Mouse (Mus musculus): ENCODE data around the gene Serpina1c. TPM values are rescaled to one million over a fixed set of nuclear protein-coding genes. Genes with fewer than 3 reads are reported as not detected.
"Not testable (repeated sequence)": the region's sequence is repeated elsewhere in the genome, so short reads cannot be mapped to it uniquely, and the experiment has no call there.

Gene Serpina1c
- total and polyA plus RNA-seq, 3 experiments: 0.14 TPM; not detected in 2

- WGBS: 44% methylated on average over 3 of the region's 3 CpGs
- no peak overlapping the region for H3K9ac ChIP-seq (ENCODE audit: low read depth, low read length)
- no peaks in the 10 kb centered on the region for H3K27me3 ChIP-seq (ENCODE audit: control insufficient read depth, insufficient read depth, low read length)
- no peak overlapping the region for H3K4me3 ChIP-seq
- no peak for TF ChIP-seq CTCF (IDR thresholded peaks at IDR 0.05)
- TF ChIP-seq EP300 (IDR thresholded peaks at IDR 0.05; ENCODE audit: insufficient read depth, low read depth, low read length): no peak
- no peak for TF ChIP-seq POLR2A (IDR thresholded peaks at IDR 0.05; ENCODE audit: insufficient read depth, low read depth, low read length)
- H3K36me3 ChIP-seq (ENCODE audit: control insufficient read depth, insufficient read depth, low read length): no peaks in the 10 kb centered on the region
- no peak overlapping the region for H3K27ac ChIP-seq
- intact Hi-C loops (cut with DNase I): no loop called here
- no peaks in the 10 kb centered on the region for H3K4me1 ChIP-seq (ENCODE audit: control insufficient read depth, insufficient read depth, low read length)
- no peak for DNase-seq
- H3K79me2 ChIP-seq (replicated peaks; ENCODE audit: control insufficient read depth, insufficient read depth, low read length): no peaks in the 10 kb centered on the region
These were observed 43.7 kb downstream of the Serpina1c start for GRCm38 (mm10) chr12:103860976-103861375.

- H3K27me3 ChIP-seq (ENCODE audit: control insufficient read depth, insufficient read depth, low read length); H3K36me3 ChIP-seq (ENCODE audit: control insufficient read depth, insufficient read depth, low read length); H3K4me3 ChIP-seq; H3K27ac ChIP-seq; H3K79me2 ChIP-seq (replicated peaks; ENCODE audit: control insufficient read depth, insufficient read depth, low read length); DNase-seq; intact Hi-C loops (cut with DNase I); H3K9ac ChIP-seq (ENCODE audit: low read depth, low read length); H3K4me1 ChIP-seq (ENCODE audit: control insufficient read depth, insufficient read depth, low read length): not testable (repeated sequence)
- 54% methylated on average over 3 of the region's 4 CpGs for WGBS
These were observed 44.1 kb downstream of the Serpina1c start for GRCm38 (mm10) chr12:103860571-103860970.

- not testable (repeated sequence) for DNase-seq
- WGBS: 54% methylated on average over 3 of the region's 3 CpGs
These were observed 45.1 kb downstream of the Serpina1c start for GRCm38 (mm10) chr12:103859584-103859983.

GRCm38 (mm10) chr12:103853032-103853431 is 51.7 kb downstream of the Serpina1c start:
- intact Hi-C loops (cut with DNase I); H3K4me3 ChIP-seq; H3K4me1 ChIP-seq (ENCODE audit: control insufficient read depth, insufficient read depth, low read length); H3K27me3 ChIP-seq (ENCODE audit: control insufficient read depth, insufficient read depth, low read length); H3K36me3 ChIP-seq (ENCODE audit: control insufficient read depth, insufficient read depth, low read length); H3K27ac ChIP-seq; DNase-seq; H3K79me2 ChIP-seq (replicated peaks; ENCODE audit: control insufficient read depth, insufficient read depth, low read length); H3K9ac ChIP-seq (ENCODE audit: low read depth, low read length): not testable (repeated sequence)
- 63% methylated on average over 2 of the region's 2 CpGs for WGBS

More at GRCm38 (mm10) chr12:103859584-103859983, 45.1 kb downstream of the Serpina1c start:
- H3K27me3 ChIP-seq (ENCODE audit: control insufficient read depth, insufficient read depth, low read length); H3K27ac ChIP-seq; intact Hi-C loops (cut with DNase I); H3K4me1 ChIP-seq (ENCODE audit: control insufficient read depth, insufficient read depth, low read length); H3K4me3 ChIP-seq; H3K9ac ChIP-seq (ENCODE audit: low read depth, low read length); H3K36me3 ChIP-seq (ENCODE audit: control insufficient read depth, insufficient read depth, low read length); H3K79me2 ChIP-seq (replicated peaks; ENCODE audit: control insufficient read depth, insufficient read depth, low read length): not testable (repeated sequence)

Other genes with a start within 250 kb of the Serpina1c start
- not detected for gene Serpina6, start 247.7 kb downstream of the Serpina1c start, total RNA-seq (2021)
- 0.12 TPM in 1 of 2 replicates, not detected in the other for gene Serpina6, start 247.7 kb downstream of the Serpina1c start, polyA plus RNA-seq (2012; rRNA removed)
- gene Serpina16, start 228.7 kb downstream of the Serpina1c start, total RNA-seq (2021): not detected
- not detected in 2 replicates for gene Serpina16, start 228.7 kb downstream of the Serpina1c start, polyA plus RNA-seq (2012; rRNA removed)
- not detected for gene Serpina1f, start 209.4 kb downstream of the Serpina1c start, total RNA-seq (2021)
- not detected in 2 replicates for gene Serpina1f, start 209.4 kb downstream of the Serpina1c start, polyA plus RNA-seq (2012; rRNA removed)
- under 1 TPM; 0.18 to 0.20 TPM for gene Serpina1d, start 131.3 kb downstream of the Serpina1c start, total RNA-seq (2021)
- gene Serpina1d, start 131.3 kb downstream of the Serpina1c start, polyA plus RNA-seq (2012; rRNA removed): 0.35 and 3.5 TPM in 2 replicates
- under 1 TPM; 0.18 to 0.27 TPM for gene Serpina1b, start 74.5 kb downstream of the Serpina1c start, total RNA-seq (2021)
- gene Serpina1b, start 74.5 kb downstream of the Serpina1c start, polyA plus RNA-seq (2012; rRNA removed): 0.23 and 4.2 TPM in 2 replicates
- not detected for gene Serpina1a, start 41.3 kb downstream of the Serpina1c start, total RNA-seq (2021)
- gene Serpina1a, start 41.3 kb downstream of the Serpina1c start, polyA plus RNA-seq (2012; rRNA removed): 2.4 TPM in 1 of 2 replicates, not detected in the other
- gene Serpina1e, start 54.1 kb upstream of the Serpina1c start, total RNA-seq (2021): under 1 TPM in 1 of 2 experiments, not detected in 1; 0.27 TPM
- gene Serpina1e, start 54.1 kb upstream of the Serpina1c start, polyA plus RNA-seq (2012; rRNA removed): 0.23 and 0.35 TPM in 2 replicates
- gene Serpina11, start 85.1 kb upstream of the Serpina1c start, total RNA-seq (2021): not detected
- not detected in 2 replicates for gene Serpina11, start 85.1 kb upstream of the Serpina1c start, polyA plus RNA-seq (2012; rRNA removed)
- gene Serpina9, start 108.9 kb upstream of the Serpina1c start, total RNA-seq (2021): not detected
- 0.62 TPM in 1 of 2 replicates, not detected in the other for gene Serpina9, start 108.9 kb upstream of the Serpina1c start, polyA plus RNA-seq (2012; rRNA removed)
- not detected for gene Serpina12, start 139.6 kb upstream of the Serpina1c start, total RNA-seq (2021)
- not detected in 2 replicates for gene Serpina12, start 139.6 kb upstream of the Serpina1c start, polyA plus RNA-seq (2012; rRNA removed)
- not detected for gene Serpina5, start 196.2 kb upstream of the Serpina1c start, total RNA-seq (2021)
- not detected in 2 replicates for gene Serpina5, start 196.2 kb upstream of the Serpina1c start, polyA plus RNA-seq (2012; rRNA removed)
- gene Serpina3a, start 207.8 kb upstream of the Serpina1c start, total RNA-seq (2021): not detected
- gene Serpina3a, start 207.8 kb upstream of the Serpina1c start, polyA plus RNA-seq (2012; rRNA removed): not detected in 2 replicates
- not detected for gene Serpina3b, start 223.1 kb upstream of the Serpina1c start, total RNA-seq (2021)
- 0.06 TPM in 1 of 2 replicates, not detected in the other for gene Serpina3b, start 223.1 kb upstream of the Serpina1c start, polyA plus RNA-seq (2012; rRNA removed)
- 1 to 10 TPM in 1 of 2 experiments, under 1 TPM in 1; 0.45 to 1.5 TPM for gene Serpina3c, start 249.0 kb upstream of the Serpina1c start, total RNA-seq (2021)
- gene Serpina3c, start 249.0 kb upstream of the Serpina1c start, polyA plus RNA-seq (2012; rRNA removed): 0.61 and 1.3 TPM in 2 replicates

Data from heart, adult 2 months (tissue).